Mouse (Mus musculus) megakaryocyte, embryonic 14.5 days (primary cell): ENCODE results near the gene Gm42688.

Source experiments
- FLI1 ChIP-seq: IDR thresholded peaks from 2 replicates; pipeline ENCODE4 v1.6.1; 2012; ENCODE audit warnings: low read length, inconsistent platforms, mixed read lengths
- GATA1 ChIP-seq: IDR thresholded peaks from 3 replicates; pipeline ENCODE4 v1.6.1; 2012; ENCODE audit warnings: mixed read lengths, low read length, inconsistent platforms, borderline replicate concordance

GRCm38 (mm10) chr6:83074979-83075378, 26.4 kb upstream of the Gm42688 start:
- no peak for TF ChIP-seq FLI1
- TF ChIP-seq GATA1: no peak
